Mouse (Mus musculus): ENCODE measurements around the gene Nprl2. TPM values are rescaled to one million over a fixed set of nuclear protein-coding genes. Genes with fewer than 3 reads are reported as not detected.

Gene Nprl2
- total RNA-seq, 2 experiments from 2014 or later, result 44.2 to 45.2 TPM

DNA sequence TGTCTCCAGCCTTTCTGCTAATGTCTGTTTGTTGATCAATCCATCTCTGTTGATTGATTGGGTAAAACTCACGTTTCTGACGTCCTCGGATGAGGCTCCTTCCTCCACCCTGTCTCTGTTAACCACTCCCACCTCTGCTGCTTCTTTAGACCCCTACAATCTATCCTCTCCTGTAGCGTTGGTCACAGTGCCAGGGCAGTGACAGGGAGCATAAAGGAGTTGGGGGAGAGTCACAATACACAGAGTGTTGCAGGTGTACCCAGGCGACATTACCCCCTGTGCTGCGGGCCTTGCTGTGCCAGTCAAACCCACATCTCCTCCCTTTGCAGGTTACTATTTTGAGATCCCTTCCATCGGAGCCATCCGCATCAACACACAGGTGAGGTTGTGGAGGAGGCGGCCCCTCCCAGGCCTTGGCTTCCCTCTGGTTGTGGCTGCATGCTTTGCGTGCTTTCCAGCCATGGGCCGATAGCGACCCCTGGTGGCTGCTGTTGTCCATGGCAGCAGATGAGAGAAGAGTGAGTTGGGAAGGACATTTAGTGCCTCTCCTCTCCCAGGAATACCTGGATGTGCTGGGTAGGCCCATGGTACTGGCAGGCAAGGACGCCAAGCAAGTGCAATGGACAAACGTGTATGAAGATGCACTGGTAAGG is 27.6 kb upstream of the Nprl2 start:
- peak; percentile 99 for TF ChIP-seq CTCF (conservative IDR thresholded peaks at IDR 0.05)
- Histone ChIP-seq H3K27ac (no peak overlapping the region), H3K4me3 (no peak overlapping the region)
- DNase-seq (ENCODE audit: low spot score in 2 of 2), result peak; percentile 80 to 90

- no peak for TF ChIP-seq CTCF (conservative IDR thresholded peaks at IDR 0.05)
Measured at GRCm38 (mm10) chr9:107520331-107520730, 21.7 kb upstream of the Nprl2 start.

DNA sequence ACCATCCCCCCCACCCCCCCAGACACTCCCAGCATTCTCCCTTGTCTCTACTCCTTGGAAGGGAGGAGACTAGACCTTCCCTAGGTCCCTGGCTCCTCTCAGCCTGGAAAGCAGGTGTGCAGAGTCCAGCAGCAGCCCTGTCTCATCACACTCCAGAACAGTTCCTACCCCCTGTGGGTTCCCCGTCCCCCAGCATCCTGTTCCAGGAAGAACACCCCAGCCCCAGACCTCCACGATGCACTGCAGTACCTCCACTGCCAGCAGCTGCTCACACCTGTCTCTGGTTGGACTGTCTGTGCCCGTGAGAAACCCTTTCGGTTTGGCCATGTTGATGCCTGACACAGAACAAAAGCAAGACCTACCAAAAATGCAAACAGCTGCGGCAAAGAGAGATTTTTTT is 20.8 kb upstream of the Nprl2 start:
- no peak overlapping the region for H3K4me3 ChIP-seq
- no peak for DNase-seq (ENCODE audit: low spot score in 2 of 2)
- no peak for TF ChIP-seq CTCF (conservative IDR thresholded peaks at IDR 0.05)
- no peak overlapping the region for H3K27ac ChIP-seq

More at GRCm38 (mm10) chr9:107520331-107520730, 21.7 kb upstream of the Nprl2 start:
- H3K27ac ChIP-seq, result no peak overlapping the region
- no peak overlapping the region for H3K4me3 ChIP-seq
- no peak for DNase-seq (ENCODE audit: low spot score in 2 of 2)

DNA sequence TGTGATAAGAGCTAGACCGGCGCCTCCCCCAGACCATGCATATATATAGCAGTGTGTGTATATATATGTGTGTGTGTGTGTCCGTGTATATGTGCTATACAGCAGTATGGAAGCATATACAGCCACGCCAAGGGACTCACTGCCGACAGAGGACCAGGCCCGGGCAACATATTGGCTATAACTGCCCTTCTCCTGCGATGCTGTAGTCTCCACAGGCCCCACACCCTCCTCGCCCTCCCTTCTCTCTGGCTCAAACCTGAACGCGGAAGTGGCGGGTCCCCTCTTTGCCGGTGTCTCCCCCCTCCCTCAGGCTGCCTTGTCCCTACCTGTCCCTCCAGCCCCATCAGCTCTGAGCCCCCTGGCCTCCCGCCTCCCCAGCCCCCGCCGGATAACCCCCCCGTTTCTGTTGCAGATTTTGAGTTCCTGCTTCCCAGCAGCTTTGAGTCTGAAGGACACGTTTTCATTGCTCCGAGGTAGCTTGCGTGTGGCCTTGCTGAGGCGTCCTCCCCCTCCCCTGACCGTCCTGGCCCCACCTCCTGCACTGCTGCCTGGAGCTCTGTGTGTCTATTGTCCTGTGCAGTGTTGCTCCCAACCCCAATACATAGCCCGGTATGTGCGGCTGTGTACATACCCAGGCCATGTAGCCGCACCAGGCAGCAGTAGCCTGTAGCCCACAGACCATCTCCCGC is 20.2 kb upstream of the Nprl2 start:
- no peak overlapping the region for H3K27ac ChIP-seq
- DNase-seq (ENCODE audit: low spot score in 2 of 2), result no peak
- no peak overlapping the region for H3K4me3 ChIP-seq
- no peak for TF ChIP-seq CTCF (conservative IDR thresholded peaks at IDR 0.05)

- no peak for DNase-seq (ENCODE audit: low spot score in 2 of 2)
- no peak overlapping the region for H3K4me3 ChIP-seq
- no peak for TF ChIP-seq CTCF (conservative IDR thresholded peaks at IDR 0.05)
- no peak overlapping the region for H3K27ac ChIP-seq
Measured at GRCm38 (mm10) chr9:107522400-107522711, 19.7 kb upstream of the Nprl2 start.

GRCm38 (mm10) chr9:107526198-107527026 is 15.6 kb upstream of the Nprl2 start:
- peak; percentile 58 to 68 for DNase-seq (ENCODE audit: low spot score in 2 of 2)
- Histone ChIP-seq H3K4me3 (peak overlapping the region; percentile 41), H3K27ac (no peak overlapping the region)
- no peak for TF ChIP-seq CTCF (conservative IDR thresholded peaks at IDR 0.05)

DNA sequence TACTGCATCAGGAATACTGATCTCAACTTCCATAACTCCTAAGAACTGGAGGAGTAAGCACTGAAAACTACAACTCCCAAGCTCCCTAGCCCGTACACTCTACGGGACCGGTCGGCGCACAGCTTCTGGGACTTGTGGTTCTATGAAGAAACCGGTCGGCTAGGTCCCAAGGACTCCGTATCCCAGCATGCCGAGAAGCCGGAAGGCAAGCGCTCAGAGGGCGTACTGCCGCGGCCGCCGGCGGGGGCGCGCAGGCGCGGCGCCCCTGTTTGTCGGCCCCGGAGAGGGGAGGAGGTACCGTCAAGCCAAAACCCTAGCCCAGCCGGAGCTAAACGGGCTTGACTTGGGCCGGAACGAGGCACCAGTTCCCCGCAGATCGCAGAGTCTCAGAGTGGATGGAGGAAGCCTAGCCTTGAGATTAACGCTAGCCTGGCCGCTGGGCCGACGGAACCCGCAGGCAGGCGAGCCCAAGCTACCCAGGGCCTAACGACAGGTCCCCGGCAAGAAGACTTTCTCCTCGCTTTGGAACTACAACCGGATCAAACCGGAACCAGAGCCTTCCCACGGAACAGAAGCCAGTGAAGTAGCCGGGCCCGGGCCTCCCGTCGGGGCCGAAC is 8.1 kb upstream of the Nprl2 start, which contains the start of gene Tmem115:
TSS of gene Tmem115 (plus strand) at position 155 of the 617 bp plus-strand sequence.
- Histone ChIP-seq H3K4me3 (peak within 1 kb of the TSS; percentile 70), H3K27ac (peak within 1 kb of the TSS; percentile 96)
- peak; percentile 93 to 98 for DNase-seq (ENCODE audit: low spot score in 2 of 2)
- TF ChIP-seq CTCF (conservative IDR thresholded peaks at IDR 0.05), result peak; percentile 65

GRCm38 (mm10) chr9:107534408-107535202 is 7.4 kb upstream of the Nprl2 start:
- peak overlapping the region; percentile 70 for H3K4me3 ChIP-seq
- TF ChIP-seq CTCF (conservative IDR thresholded peaks at IDR 0.05), result no peak
- no peak for DNase-seq (ENCODE audit: low spot score in 2 of 2)
- peak overlapping the region; percentile 96 for H3K27ac ChIP-seq

GRCm38 (mm10) chr9:107538231-107538630 is 3.8 kb upstream of the Nprl2 start:
- Histone ChIP-seq H3K4me3 (no peak overlapping the region; the same call in 1 of the 2 replicates), H3K27ac (peak overlapping the region; percentile 49; the same call in 1 of the 2 replicates)
- TF ChIP-seq CTCF (conservative IDR thresholded peaks at IDR 0.05), result no peak
- DNase-seq (ENCODE audit: low spot score in 2 of 2), result peak; percentile 57 to 63

DNA sequence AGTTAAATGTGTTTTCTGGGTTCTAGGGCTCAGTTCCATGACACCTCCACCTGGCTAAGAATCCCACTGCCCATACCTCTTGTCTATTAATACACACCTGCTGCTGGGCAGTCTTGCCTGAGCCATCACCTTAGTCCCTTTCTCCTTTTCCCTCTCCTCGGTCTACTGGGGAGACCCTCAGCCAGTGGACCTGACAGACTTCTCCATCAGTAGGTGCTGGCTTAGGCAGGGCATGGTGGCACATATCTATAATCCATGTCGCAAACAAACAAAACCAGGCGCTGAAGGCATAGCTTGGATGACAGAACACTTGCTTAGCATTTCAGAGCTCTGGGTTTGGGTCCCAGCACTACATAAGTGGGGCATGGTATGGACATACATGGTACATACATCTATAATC is 3.3 kb upstream of the Nprl2 start:
- Histone ChIP-seq H3K27ac (peak overlapping the region; percentile 49; the same call in 1 of the 2 replicates), H3K4me3 (no peak overlapping the region)
- DNase-seq (ENCODE audit: low spot score in 2 of 2), result no peak
- TF ChIP-seq CTCF (conservative IDR thresholded peaks at IDR 0.05), result no peak

GRCm38 (mm10) chr9:107539940-107540339 is 2.1 kb upstream of the Nprl2 start:
- H3K4me3 ChIP-seq, result no peak overlapping the region
- no peak overlapping the region for H3K27ac ChIP-seq
- no peak for DNase-seq (ENCODE audit: low spot score in 2 of 2)
- TF ChIP-seq CTCF (conservative IDR thresholded peaks at IDR 0.05), result no peak

DNA sequence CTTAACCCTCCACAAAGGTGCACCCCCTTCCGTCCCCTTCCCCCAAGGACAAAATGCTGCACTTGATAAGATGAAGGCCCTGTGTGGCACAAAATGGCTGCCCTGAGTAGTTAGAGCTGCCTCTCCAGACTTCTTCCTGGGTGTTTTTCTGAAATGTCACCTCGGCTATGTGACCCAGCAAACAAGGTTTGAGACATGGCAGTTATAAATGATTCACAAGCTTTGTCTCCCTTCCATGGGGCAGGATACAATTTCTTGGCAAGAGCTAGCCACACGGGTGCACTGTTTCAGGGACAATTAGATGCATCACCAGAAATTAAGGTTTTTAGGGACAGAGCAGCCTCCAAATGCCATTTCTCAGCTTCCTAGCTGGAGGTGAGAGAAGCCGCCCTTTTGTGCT is 1.6 kb upstream of the Nprl2 start:
- no peak overlapping the region for H3K27ac ChIP-seq
- TF ChIP-seq CTCF (conservative IDR thresholded peaks at IDR 0.05), result peak; percentile 7; the same call in 1 of the 2 replicates
- no peak for DNase-seq (ENCODE audit: low spot score in 2 of 2)
- H3K4me3 ChIP-seq, result no peak overlapping the region
